Mouse (Mus musculus) brown adipose tissue, adult 24 weeks (tissue): Measurements from ENCODE around the gene Trim67. TPM values are rescaled to one million over a fixed set of nuclear protein-coding genes. Genes with fewer than 3 reads are reported as not detected.
A peak's percentile ranks its signal among the peaks of the same experiment; 100 is the strongest.

ENCODE experiments used
- H3K27ac ChIP-seq: fragments of 200-500 bp; replicated peaks from 2 replicates; pipeline ENCODE4 v1.5.1; 2012; ENCODE audit warnings: low read depth, mild to moderate bottlenecking, low read length
- H3K4me1 ChIP-seq: fragments of 200-500 bp; 2 replicates; pipeline ENCODE4 v1.6.1; 2012; ENCODE audit warnings: low read length, mixed read lengths; ENCODE audit not compliant: control insufficient read depth, insufficient read depth, insufficient read length
- H3K4me3 ChIP-seq: fragments of 200-500 bp; 2 replicates; pipeline ENCODE4 v1.5.1; 2012; ENCODE audit warnings: low read depth, mild to moderate bottlenecking, low read length, moderate library complexity; ENCODE audit not compliant: insufficient read depth
- polyA plus RNA-seq: library from polyadenylated mRNA; stranded (reverse); fragments of >200 nt; gene quantifications from 2 replicates; pipeline ENCODE4 v1.2.4, GENCODE M21; 2012; ENCODE audit not compliant: missing spikeins, insufficient read depth, insufficient read length

Trim67 gene
- 7.1 and 8.0 TPM in 2 replicates for polyA plus RNA-seq

GRCm38 (mm10) chr8:124792708-124793107, at the start of gene Trim67:
TSS of gene Trim67 (plus strand) at chr8:124793092.
- peak within 1 kb of the TSS; percentile 46 for H3K27ac ChIP-seq
- H3K4me3 ChIP-seq = peak within 1 kb of the TSS; percentile 82
- no peaks in the 10 kb centered on the region for H3K4me1 ChIP-seq

GRCm38 (mm10) chr8:124746661-124747060, 46.2 kb upstream of the Trim67 start:
- H3K4me3 ChIP-seq = no peak overlapping the region
- no peak overlapping the region for H3K27ac ChIP-seq
- no peaks in the 10 kb centered on the region for H3K4me1 ChIP-seq

- Histone ChIP-seq H3K4me1 (no peaks in the 10 kb centered on the region), H3K27ac (peak overlapping the region; percentile 33; the same call in 1 of the 2 replicates), H3K4me3 (peak overlapping the region; percentile 81)
Observed at GRCm38 (mm10) chr8:124751191-124751590, 41.7 kb upstream of the Trim67 start.

- peak within 1 kb of the TSS; percentile 33; the same call in 1 of the 2 replicates for H3K27ac ChIP-seq
- H3K4me3 ChIP-seq = peak within 1 kb of the TSS; percentile 81
- H3K4me1 ChIP-seq = no peaks in the 10 kb centered on the region
Observed at GRCm38 (mm10) chr8:124751709-124752173, 41.2 kb upstream of the Trim67 start, which contains the start of gene Fam89a. TSS of gene Fam89a (minus strand) at chr8:124751832.

GRCm38 (mm10) chr8:124752325-124752862, 40.5 kb upstream of the Trim67 start:
- H3K4me1 ChIP-seq = no peaks in the 10 kb centered on the region
- H3K27ac ChIP-seq = no peak overlapping the region
- no peak overlapping the region for H3K4me3 ChIP-seq

GRCm38 (mm10) chr8:124754101-124754791, 38.6 kb upstream of the Trim67 start:
- no peak overlapping the region for H3K4me3 ChIP-seq
- no peak overlapping the region for H3K27ac ChIP-seq
- H3K4me1 ChIP-seq = no peaks in the 10 kb centered on the region

- Histone ChIP-seq H3K4me3 (no peak overlapping the region), H3K27ac (no peak overlapping the region), H3K4me1 (no peaks in the 10 kb centered on the region)
Observed at GRCm38 (mm10) chr8:124754792-124755190, 38.1 kb upstream of the Trim67 start.

- Histone ChIP-seq H3K4me1 (no peaks in the 10 kb centered on the region), H3K4me3 (no peak overlapping the region), H3K27ac (no peak overlapping the region)
Observed at GRCm38 (mm10) chr8:124755481-124755880, 37.4 kb upstream of the Trim67 start.

- Histone ChIP-seq H3K27ac (no peak overlapping the region), H3K4me1 (no peaks in the 10 kb centered on the region), H3K4me3 (no peak overlapping the region)
Observed at GRCm38 (mm10) chr8:124756153-124756552, 36.7 kb upstream of the Trim67 start.

- no peak overlapping the region for H3K4me3 ChIP-seq
- H3K4me1 ChIP-seq = no peaks in the 10 kb centered on the region
- H3K27ac ChIP-seq = no peak overlapping the region
Observed at GRCm38 (mm10) chr8:124756601-124757000, 36.3 kb upstream of the Trim67 start.

GRCm38 (mm10) chr8:124758544-124758943, 34.3 kb upstream of the Trim67 start:
- Histone ChIP-seq H3K4me1 (no peaks in the 10 kb centered on the region), H3K27ac (no peak overlapping the region), H3K4me3 (no peak overlapping the region)

GRCm38 (mm10) chr8:124763061-124763460, 29.8 kb upstream of the Trim67 start:
- Histone ChIP-seq H3K27ac (no peak overlapping the region), H3K4me3 (no peak overlapping the region), H3K4me1 (no peaks in the 10 kb centered on the region)

- Histone ChIP-seq H3K4me3 (no peak overlapping the region), H3K27ac (no peak overlapping the region), H3K4me1 (no peaks in the 10 kb centered on the region)
Observed at GRCm38 (mm10) chr8:124772389-124772788, 20.5 kb upstream of the Trim67 start.

GRCm38 (mm10) chr8:124775695-124776094, 17.2 kb upstream of the Trim67 start:
- H3K4me1 ChIP-seq = no peaks in the 10 kb centered on the region
- H3K4me3 ChIP-seq = no peak overlapping the region
- no peak overlapping the region for H3K27ac ChIP-seq

GRCm38 (mm10) chr8:124780236-124780635, 12.7 kb upstream of the Trim67 start:
- H3K4me1 ChIP-seq = no peaks in the 10 kb centered on the region
- H3K27ac ChIP-seq = no peak overlapping the region
- H3K4me3 ChIP-seq = no peak overlapping the region

- no peak overlapping the region for H3K4me3 ChIP-seq
- H3K4me1 ChIP-seq = no peaks in the 10 kb centered on the region
- H3K27ac ChIP-seq = no peak overlapping the region
Observed at GRCm38 (mm10) chr8:124782431-124782830, 10.5 kb upstream of the Trim67 start.
